Mouse (Mus musculus) right cerebral cortex, adult 2 months (tissue): ENCODE results near the gene Pcgf2.
A peak's percentile ranks its signal among the peaks of the same experiment; 100 is the strongest.
"Not testable (repeated sequence)": the region's sequence is repeated elsewhere in the genome, so short reads cannot be mapped to it uniquely, and the experiment has no call there.

Experiments used
- DNase-seq, 2 experiments: peaks; one replicate each; pipeline ENCODE4 v3.0.0; 2021 to 2022; ENCODE audit warnings: low spot score in 2 of 2

Pcgf2 gene

DNA sequence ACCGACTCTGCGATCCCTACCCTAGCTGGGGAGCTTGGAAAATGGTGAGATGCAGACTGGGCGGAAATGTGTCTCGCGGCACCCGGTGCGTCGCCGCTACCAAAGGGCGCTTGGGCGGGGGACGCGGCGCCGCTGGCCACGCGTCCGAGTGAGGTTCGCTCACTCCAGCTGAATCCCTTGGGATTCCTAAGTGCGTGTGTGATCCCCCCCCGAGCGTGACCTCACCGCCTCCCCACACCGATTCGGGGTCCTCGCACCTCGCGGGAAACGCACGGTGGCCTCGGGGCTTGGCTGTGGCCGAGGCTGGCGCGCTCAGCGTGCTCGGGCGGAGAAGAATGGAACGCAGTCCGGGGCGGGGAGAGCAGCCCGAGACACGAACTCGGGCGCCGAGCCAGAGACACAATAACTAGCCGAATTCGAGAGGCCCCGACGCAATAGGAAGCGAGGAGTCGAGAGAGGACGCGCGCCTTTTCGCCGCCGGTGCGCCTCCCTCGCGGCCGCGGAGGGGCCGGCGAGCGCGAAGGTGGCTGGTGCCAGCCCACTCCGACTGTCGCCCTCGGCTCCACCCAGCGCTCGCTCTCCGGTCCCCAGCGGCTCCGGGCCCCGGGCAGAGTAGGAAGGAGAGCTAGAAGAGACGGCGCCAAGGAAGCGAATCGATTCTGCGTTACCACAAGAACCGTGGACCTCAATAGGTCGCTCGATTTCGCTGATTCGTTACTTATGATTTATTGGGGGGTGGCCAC, at the start of gene Pcgf2:
Gene Pcgf2, minus strand, starts transcription at position 495 of the 743 bp plus-strand sequence.
- peak; percentile 69 to 76 for DNase-seq

DNA sequence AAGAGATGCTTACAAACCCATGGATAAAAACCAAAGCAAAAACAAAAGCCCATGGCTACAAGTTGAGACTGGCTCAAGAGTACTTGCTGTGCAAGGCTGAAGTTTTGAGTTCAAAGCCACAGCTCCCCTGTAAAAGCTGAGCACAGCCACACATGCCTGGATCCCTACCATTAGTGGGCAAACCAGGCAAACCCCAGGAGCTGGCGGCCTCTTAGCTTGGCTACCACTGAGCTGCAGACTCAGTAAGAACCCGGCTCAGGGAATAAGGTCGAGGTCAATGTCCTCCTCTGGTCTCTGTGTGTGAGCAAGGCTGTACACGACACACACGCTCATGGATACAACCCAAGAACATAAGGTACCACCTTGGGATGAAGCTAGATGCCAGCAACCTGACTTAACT, 48.2 kb upstream of the Pcgf2 start:
- no peak for DNase-seq

DNA sequence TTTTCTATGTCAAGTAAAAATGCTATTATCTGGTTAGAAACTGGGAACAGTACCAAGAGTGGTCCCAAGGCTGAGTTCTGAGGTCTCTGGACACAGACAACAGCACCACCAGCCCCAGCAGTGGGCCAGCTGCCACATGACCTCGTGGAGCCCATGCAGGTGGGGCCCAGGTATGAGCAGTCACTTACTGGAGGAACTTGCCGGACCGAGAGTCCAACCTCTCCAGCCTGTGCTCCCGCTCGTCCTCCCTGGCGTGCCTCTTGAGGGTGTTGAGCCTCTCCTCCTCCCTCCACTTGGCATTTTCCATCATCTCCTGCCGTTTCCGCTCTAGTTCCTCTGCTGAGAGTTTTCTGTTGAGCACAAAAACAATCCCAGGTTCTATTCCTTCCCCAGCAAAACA, 47.5 kb upstream of the Pcgf2 start:
- no peak for DNase-seq

DNA sequence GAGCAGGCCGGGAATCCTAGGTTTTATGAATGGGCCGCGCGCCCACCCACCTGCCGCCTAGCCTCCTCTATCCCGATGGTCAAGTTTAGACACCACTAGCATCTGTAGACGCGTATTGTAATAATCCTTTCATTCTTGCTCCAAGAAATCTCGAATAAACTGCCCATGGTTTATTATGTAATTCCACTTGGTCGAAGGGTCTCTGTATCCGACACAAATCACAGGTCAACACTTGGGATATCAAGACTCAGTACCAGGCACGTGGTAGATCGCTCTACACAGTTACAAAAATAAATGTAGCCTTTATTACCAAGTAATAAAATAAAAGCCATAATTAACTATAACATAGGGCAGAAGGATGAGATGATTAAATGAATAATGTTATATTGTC, 45.0 kb upstream of the Pcgf2 start:
- DNase-seq = no peak

DNA sequence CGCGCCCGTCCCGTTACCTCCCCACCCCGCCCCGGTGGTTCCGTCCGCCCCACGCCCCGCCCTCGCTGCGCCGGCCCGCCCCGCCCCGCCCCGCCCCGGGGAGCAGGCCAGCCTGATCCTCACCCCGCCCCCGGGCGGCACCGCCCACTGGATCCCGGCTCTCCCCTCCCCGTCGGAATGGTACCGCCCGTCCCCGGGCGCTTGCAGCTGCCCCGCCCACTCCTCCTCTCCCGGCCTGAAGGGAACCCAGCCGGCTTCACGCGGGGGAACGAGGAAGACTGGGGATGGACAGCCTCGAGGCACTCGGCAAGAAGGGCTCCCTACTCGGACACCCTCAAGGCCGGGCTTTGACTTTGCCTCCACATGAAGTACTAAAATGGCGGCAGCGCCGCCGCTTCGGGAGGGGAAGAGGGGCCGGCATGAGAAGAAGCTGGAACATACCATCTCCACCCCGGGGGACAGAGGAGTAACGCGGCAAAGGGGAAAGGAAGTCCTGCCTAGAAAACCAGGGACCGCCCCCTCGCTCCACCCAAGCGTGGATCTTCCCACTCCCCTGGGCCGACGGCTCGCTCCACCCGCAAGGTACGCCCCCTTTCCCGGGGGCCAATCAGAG, 44.5 kb upstream of the Pcgf2 start:
- DNase-seq = peak; percentile 98 to 99

DNA sequence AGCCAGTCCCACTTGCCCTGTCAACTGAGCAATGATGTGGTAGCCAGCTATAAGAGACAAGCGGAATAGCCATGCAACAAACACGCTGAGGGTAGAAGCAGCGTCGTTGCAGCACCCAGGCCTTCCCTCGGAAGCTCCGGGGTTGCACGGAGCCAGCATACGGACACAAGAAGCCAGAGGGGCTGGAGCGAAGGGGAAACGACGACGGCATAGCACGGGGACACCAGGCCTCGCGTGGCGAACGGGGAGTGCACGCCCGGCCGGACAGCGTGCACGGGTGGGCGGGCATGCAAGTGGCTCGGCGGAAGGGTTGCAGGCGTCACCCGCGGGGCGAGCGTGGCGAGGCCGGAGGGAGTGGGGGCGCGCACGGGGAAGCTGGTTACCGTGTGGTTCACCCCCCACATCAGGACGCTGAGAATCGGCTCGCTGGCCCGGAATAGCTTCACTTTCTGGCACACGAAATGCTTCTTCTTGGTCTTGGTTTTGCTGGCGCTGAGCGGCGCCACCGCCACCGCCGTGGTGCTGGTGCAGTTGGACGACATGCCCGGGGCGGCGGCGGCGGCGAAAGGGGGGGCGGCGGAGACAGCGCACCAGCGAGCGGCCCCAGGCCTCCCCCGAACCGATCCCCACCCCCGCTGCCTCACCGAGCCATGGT, 43.9 kb upstream of the Pcgf2 start, which contains the start of gene Pip4k2b:
Gene Pip4k2b, minus strand, starts transcription at position 642 of the 655 bp plus-strand sequence.
- peak; percentile 27 to 52 for DNase-seq

DNA sequence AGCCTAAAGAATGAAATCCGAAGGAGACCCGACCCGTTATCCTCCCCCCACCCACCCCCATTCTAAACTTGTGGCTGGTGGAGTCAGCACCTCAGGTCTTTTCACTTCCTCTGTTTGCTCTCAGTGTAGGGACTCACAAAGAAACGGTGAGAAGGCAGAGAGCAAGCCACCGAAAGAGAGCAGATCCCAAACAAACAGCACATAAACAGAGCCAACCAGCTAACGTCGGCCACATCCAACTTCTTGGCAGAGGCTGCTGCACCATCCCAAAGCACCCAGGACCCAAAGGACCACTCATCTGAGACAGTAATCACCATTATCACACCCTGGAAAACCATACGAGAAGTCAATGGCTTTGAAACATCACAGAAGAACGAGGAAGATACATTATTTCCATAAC, 43.1 kb upstream of the Pcgf2 start:
- DNase-seq = no peak

DNA sequence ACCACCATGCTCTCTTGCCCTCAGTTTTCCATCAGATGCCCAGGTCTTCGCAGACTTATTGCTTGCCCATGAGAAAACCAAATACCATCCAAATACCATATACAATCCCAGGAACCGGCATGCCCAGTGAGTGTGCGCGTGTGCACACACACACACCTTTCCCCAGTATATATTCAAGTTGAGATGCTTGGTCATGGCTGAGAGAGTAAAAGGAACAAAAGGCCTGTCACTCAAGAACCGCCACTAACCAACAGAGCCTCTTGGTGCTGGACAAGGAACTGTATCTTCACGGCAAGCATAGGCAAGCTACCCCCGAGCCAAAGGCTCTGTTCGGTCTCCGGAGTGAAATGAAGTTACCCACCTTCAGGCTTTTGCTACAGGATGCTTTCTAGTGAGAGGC, 42.3 kb upstream of the Pcgf2 start:
- no peak for DNase-seq

DNA sequence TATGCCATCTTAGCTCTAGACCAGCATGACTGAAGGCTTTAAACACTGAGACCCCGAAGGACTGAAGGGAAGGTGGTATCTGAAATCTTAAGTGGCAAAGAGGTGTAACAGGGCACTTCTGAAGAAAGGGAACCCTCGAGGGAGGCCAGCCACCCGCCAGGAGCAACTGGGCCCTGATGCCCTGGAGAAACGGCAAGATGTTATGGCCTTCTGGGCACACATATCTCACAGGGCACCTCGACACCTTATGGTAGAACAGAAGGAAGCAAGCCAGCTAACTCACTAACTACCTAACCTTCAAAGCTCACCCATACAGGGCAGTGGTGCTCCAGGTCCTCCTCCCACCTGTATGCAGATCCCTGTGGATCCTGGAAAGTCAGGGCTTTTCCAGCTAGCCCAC, 41.9 kb upstream of the Pcgf2 start:
- DNase-seq = no peak

DNA sequence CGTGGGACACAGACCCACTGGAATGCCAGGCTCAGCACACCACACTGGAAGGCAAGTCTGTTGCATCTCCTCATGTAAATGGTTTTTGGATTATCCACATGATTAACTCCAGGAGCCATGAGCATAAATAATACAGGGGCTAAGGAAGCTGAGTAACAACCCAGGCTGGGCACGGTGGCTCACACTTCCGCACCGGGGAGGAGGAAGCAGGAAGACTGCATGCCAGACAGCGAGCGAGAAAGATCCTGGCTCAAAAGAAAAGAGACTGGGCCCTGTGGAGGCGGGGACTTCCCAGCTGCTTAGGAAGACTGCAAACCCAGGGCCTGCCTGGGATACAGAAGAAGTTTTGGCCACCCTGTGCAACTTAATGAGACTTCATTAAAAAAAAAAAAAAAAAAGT, 39.9 kb upstream of the Pcgf2 start:
- peak in 1 of 2 experiments; percentile 37 for DNase-seq

DNA sequence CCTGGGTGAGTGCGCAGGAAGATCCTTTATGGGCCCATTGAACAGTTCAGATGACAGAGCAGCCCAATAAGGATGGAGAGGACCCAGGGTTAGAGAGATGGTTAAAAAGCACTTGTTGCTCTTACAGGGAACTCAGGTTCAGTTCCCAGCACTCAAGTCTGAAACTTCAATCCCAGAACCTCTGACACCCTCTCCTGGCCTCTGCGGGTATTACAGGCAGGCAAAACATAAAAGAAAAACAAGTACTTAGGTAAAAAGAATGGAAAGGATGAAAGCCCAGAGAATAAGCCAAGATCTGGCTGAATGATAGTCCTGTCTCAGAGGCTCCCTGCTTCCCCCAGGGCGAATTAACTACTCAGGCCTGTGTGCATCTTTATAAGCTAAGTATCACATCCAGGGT, 38.9 kb upstream of the Pcgf2 start:
- DNase-seq = no peak

DNA sequence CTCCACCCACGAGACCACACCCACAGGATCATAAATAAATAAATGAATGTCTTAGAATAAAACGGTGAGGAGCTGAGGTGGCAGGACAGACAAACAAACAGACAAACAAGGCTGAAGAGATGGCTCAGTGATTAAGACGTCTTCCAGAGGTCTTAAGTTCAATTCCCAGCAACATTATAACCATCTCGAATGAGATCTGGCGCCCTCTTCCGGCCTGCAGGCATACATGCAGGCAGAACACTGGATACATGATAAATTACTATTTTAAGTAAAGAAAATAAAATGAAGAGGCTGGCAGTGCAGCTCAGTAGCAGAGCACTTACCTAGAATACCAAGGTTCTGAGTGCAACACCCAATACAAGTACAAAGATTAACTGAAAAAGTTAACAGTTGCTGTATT, 38.4 kb upstream of the Pcgf2 start:
- no peak for DNase-seq

DNA sequence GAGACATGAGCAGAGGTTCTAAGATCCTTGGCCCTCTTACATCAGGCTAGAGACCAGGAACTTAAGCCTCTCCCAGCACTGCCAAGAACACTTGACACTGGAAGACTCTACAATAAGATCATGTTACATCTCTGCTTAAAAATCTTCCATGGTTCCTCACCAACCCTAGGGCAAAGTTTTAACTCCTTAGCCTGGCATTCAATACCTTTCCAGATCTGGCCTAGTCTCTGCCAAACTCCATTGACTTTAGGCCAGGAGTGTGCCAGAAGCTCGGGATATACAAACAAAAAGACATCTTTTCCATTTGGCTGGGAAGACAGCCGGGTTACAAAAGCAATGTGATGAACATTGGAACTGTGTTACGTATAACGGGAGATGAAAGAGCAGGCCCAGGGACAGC, 37.3 kb upstream of the Pcgf2 start:
- DNase-seq = no peak

DNA sequence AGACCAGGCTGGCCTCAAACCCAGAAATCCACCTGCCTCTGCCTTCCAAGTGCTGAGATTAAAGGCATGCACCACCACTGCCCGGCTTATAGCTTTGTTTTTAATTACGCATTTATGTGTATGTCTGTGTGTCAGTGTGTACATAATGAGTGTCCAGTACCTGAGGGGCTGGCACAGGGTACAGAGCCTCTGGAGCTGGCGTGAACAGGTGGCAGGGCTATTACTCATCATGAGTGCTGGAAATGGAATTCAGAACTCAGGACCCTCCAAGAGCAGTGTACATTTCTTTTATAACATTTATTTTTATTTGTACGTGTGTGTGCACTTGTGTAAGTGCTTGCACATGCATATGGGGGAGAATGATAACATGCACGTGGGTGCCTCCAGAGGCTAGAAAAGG, 36.3 kb upstream of the Pcgf2 start:
- no peak for DNase-seq

DNA sequence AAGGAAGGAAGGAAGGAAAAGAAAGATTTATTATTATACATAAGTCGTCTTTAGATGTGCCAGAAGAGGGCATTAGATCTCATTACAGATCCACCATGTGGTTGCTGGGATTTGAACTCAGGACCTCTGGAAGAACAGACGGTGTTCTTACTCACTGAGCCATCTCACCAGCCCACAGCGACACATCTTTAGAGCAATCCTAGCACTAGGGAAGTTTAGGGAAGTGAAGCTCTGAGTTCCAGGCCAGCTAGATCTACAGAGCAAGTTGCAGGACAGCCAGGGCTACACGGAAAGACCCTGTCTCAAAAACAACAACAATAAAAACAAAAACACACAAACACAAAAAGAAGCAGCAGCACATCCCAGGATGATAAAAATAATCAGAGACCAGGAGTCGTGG, 34.5 kb upstream of the Pcgf2 start:
- not testable (repeated sequence) for DNase-seq

DNA sequence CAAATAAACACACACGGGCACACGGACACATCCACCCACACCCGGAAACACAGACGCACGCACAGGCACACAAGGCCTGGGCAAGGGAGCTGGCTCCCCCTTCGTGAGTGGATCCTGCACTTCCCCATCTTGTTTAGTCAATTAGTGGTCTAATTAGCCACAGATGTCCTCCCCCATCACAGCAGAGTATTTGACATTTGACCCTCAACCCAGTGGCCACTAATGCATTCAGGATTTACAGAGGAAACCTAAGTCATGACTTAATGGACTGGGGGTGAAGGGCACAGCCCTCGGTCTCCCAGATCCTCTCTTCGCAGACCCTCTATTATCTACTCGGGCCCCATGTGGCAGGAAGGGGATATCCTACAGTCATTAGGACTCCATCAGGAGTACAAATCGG, 33.4 kb upstream of the Pcgf2 start:
- no peak for DNase-seq

DNA sequence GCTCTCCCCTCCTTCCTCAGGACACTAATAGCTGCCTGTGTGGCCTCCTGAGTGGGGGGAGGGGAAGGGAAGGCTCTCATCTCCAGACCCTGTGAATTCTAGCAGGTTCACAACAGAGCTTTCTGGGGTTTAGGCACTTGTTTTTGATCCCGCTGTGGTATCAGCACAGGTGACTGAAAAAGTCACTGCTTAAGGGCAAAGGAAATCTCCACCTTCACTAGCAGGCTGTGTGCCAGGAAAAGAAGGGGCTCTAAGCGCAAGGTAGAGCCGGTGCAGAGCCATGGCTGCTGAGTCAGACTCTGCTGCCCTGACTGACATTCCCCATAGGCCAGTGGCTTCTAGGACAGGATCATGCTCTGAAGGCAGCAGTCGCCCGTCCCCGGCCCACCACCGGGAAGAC, 28.4 kb upstream of the Pcgf2 start:
- no peak for DNase-seq

DNA sequence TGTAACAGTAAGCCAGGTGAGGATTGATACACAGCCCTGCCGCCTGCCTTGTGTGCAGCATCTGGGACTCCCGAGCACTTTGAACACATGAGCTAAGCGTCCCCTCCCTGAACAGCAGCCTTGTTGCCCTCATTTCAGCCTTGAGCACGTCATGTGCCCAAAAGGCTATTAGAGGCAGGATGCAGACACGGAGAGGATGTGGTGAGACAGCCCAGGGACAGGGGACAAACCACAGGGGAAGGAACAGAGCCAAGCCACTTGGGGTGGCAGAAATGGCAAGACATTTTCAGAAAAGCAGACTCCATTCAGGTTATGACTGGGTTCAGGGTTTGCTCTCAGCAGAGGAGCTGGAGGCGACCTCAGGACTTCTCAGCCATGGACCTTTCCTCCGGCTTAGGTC, 28.0 kb upstream of the Pcgf2 start:
- DNase-seq = no peak

DNA sequence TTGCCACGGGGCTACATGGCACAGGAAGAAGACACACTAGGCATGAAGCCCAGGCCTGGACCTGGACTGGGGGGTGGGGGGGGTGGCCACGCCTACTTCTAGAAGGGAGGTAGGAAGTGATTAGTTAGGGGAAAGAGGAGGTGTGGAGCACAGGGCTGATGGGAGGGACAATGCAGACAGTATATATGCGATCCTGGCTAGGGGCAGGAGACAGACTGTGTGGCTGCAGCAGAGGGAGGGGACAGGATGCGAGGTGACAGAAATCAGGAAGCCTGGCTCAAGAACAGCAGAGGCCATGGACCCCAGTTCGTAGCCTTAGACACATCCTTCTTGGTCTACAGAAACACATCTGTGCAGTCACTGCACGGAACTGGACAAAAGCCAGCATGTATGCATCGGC, 23.4 kb upstream of the Pcgf2 start:
- no peak for DNase-seq

DNA sequence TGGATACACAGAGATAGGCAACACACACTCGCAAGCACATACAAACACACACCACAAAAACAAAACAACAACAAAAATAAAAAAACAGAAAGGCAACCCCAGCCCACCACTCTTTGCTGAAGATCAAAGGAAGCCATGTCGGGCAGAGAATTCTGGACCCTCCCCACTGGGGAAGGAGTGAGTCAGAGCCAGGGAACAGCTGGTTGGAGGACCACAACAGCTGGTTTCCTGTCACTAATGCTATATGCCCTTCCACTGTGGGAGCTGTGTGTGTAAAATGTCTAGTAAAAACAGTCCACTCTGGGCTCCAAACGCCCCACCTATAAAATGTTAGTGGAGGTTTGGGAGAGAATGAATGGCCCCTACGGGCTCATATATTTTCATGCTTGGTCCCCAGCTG, 21.0 kb upstream of the Pcgf2 start:
- no peak for DNase-seq

DNA sequence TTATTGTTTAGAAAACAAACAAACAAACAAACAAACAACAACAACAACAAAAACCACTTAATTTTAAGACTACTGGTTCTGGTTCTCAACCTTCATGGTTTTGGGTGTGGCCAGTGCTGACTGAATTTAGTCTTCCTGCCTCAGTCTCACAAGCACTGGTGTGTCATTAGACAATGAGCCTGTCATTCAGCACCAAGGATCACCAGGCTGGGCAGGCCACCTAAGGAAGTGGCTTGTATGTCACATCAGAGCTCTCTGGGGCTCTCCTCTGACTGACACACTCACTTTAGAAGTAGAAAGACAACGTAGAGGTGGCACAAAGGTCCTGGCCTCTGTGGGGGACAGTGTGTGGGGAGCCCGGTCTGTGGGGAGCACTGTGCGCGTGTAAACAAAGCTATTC, 18.7 kb upstream of the Pcgf2 start:
- no peak for DNase-seq

DNA sequence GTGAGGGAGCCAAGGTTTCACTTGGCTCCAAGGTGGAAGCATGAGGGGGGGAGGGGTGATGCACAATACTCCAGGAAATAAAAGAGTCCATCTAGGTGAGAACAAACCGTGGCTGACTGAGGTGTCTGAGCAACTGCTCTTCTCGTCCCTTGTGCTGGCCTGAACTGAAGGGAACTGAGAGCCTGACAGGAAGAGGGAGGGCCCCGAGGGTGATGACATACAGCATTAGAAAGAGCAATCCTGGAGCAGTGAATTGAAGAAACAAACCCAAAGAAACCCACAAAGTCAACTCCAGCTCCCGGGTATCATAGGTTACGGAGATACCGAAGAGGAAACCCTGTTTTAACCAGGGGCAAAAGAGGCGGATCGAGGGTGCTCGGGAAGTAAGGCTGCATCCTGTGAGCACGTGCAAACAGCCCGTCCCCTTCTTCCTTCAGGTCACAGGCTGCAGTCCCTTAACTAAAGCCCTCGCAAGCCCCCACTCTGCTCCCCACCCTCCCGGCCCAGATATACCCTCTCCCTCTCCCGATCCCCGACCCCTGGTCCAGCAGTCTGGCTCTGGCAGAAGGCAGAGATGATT, 18.1 kb upstream of the Pcgf2 start:
- no peak for DNase-seq
